Comparison of ENCODE assay signal across 22 mouse cellular contexts in the genomic region with DNA sequence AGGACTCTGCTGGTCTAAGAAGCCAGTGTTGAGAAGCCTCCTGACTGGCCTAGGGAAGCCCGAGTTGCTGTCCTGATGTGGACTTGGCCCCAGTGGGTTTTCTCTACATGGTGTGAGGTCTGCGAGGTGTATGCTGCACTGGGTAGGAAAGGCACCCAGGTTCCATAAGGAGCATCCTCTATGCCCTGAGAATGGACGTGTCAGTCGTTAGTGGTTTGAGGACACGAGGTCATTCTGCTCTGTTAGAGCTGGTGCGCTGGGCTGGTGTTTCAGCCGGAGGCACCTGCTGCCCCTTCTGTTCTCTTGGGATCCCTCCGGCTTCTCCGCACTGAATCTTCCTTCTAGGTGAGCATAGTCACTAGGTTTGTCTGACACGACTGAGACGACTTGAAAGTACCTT. TPM values are rescaled to one million over a fixed set of nuclear protein-coding genes. Genes with fewer than 3 reads are reported as not detected.
DNase-seq lines count a peak whose midpoint lies in the region; ATAC-seq and TF ChIP-seq lines count a peak whose summit lies in the region.
"Had no signal": no experiment of that assay in that cellular context is flagged by ENCODE, and none has a peak within 500 bp of the region (broad histone marks: within the 10 kb centered on the region; RNA-seq: fewer than 3 reads in every experiment).

No protein-coding gene starts in this region.

- no peaks in the 10 kb centered on the region for H3K36me3 ChIP-seq in forebrain, postnatal 0 days (ENCODE audit: insufficient read depth)
- H3K36me3 ChIP-seq in forebrain, embryonic 14.5 days (ENCODE audit: control insufficient read depth, insufficient read depth, low read length): no peaks in the 10 kb centered on the region; the same call in 1 of the 2 replicates
- H3K36me3 ChIP-seq in kidney, postnatal 0 days (ENCODE audit: insufficient read depth, low read length): no peaks in the 10 kb centered on the region
- H3K36me3 ChIP-seq in intestine, embryonic 16.5 days (ENCODE audit: control insufficient read depth, insufficient read depth, low read length): no peaks in the 10 kb centered on the region
- H3K36me3 ChIP-seq: limb, embryonic 15.5 days; lung, embryonic 15.5 days; neural tube, embryonic 15.5 days had no signal

- DNase-seq in forebrain, postnatal 0 days: no peak
- DNase-seq in forebrain, embryonic 14.5 days (ENCODE audit: low spot score): no peak
- no peak for DNase-seq in kidney, postnatal 0 days (ENCODE audit: low spot score)
- no peak for DNase-seq in kidney, postnatal 36 days
- DNase-seq in left cerebral cortex, postnatal 4 days: no peak
- no peak for DNase-seq in layer of hippocampus, adult 9-11 months
- DNase-seq: cerebellum, adult 11-12 months; cerebellum, postnatal 14 days; embryo, embryonic 11 days; gastrocnemius, postnatal 10 days; thymus, adult 18-20 months; thymus, postnatal 36 days had no signal

- ATAC-seq in forebrain, postnatal 0 days: no peak
- ATAC-seq in forebrain, embryonic 14.5 days: no peak
- 0 out of 2 replicates have a peak, but pooled peaks have one; percentile 22 for ATAC-seq in kidney, postnatal 0 days (replicated peaks; ENCODE audit: low FRiP score, low read depth)
- ATAC-seq in intestine, embryonic 16.5 days: peak; percentile 38

- H3K27ac ChIP-seq in forebrain, postnatal 0 days (ENCODE audit: low read depth, low read length): peak overlapping the region; percentile 15; the same call in 1 of the 2 replicates
- H3K27ac ChIP-seq in forebrain, embryonic 14.5 days (ENCODE audit: low read depth, low read length): no peak overlapping the region
- no peak overlapping the region for H3K27ac ChIP-seq in kidney, postnatal 0 days
- H3K27ac ChIP-seq in intestine, embryonic 16.5 days (ENCODE audit: low read length): peak overlapping the region; percentile 54
- H3K27ac ChIP-seq: hindbrain, embryonic 14.5 days; layer of hippocampus, adult 2 months; limb, embryonic 15.5 days; liver, embryonic 14.5 days; lung, embryonic 15.5 days; macrophage; midbrain, embryonic 10.5 days; neural tube, embryonic 15.5 days had no signal

- TF ChIP-seq CTCF in forebrain, postnatal 0 days (IDR thresholded peaks at IDR 0.05; ENCODE audit: low read depth): no peak
- TF ChIP-seq CTCF in kidney, postnatal 0 days (IDR thresholded peaks at IDR 0.05; ENCODE audit: low read depth): no peak

- no peaks in the 10 kb centered on the region for H3K4me1 ChIP-seq in forebrain, postnatal 0 days (ENCODE audit: insufficient read depth)
- 0 out of 2 replicates have a peak, but pooled peaks cover 5% of the 10 kb centered on the region for H3K4me1 ChIP-seq in forebrain, embryonic 14.5 days (ENCODE audit: control insufficient read depth, insufficient read depth, low read length)
- peaks cover 12% of the 10 kb centered on the region; the same call in 1 of the 2 replicates for H3K4me1 ChIP-seq in kidney, postnatal 0 days (replicated peaks; ENCODE audit: insufficient read depth, low read length)
- H3K4me1 ChIP-seq in intestine, embryonic 16.5 days (ENCODE audit: control insufficient read depth, insufficient read depth, low read length): peaks cover 29% of the 10 kb centered on the region

- no peak overlapping the region for H3K4me3 ChIP-seq in forebrain, postnatal 0 days (ENCODE audit: low read depth, low read length)
- H3K4me3 ChIP-seq in forebrain, embryonic 14.5 days (ENCODE audit: low read depth, low read length): no peak overlapping the region
- H3K4me3 ChIP-seq in kidney, postnatal 0 days (replicated peaks; ENCODE audit: low read depth, low read length): no peak overlapping the region
- 0 out of 2 replicates have a peak overlapping the region, but pooled peaks have one; percentile 1 for H3K4me3 ChIP-seq in intestine, embryonic 16.5 days (ENCODE audit: low read length)
- H3K4me3 ChIP-seq: layer of hippocampus, adult 2 months; limb, embryonic 15.5 days; lung, embryonic 15.5 days; midbrain, embryonic 10.5 days; neural tube, embryonic 15.5 days had no signal

- no peak overlapping the region for H3K4me2 ChIP-seq in forebrain, postnatal 0 days (ENCODE audit: low read depth)
- H3K4me2 ChIP-seq in forebrain, embryonic 14.5 days (ENCODE audit: low read length): no peak overlapping the region
- H3K4me2 ChIP-seq in kidney, postnatal 0 days (ENCODE audit: low read length): no peak overlapping the region
- peak overlapping the region; percentile 2; the same call in 1 of the 2 replicates for H3K4me2 ChIP-seq in intestine, embryonic 16.5 days (ENCODE audit: low read depth, low read length)
- H3K4me2 ChIP-seq: heart, embryonic 11.5 days; hindbrain, embryonic 14.5 days; limb, embryonic 15.5 days; lung, embryonic 15.5 days; neural tube, embryonic 15.5 days had no signal

- no peaks in the 10 kb centered on the region for H3K27me3 ChIP-seq in forebrain, postnatal 0 days (ENCODE audit: insufficient read depth, low read length)
- H3K27me3 ChIP-seq in forebrain, embryonic 14.5 days (replicated peaks; ENCODE audit: control insufficient read depth, insufficient read depth, low read length): no peaks in the 10 kb centered on the region
- H3K27me3 ChIP-seq in kidney, postnatal 0 days (ENCODE audit: insufficient read depth, low read length): no peaks in the 10 kb centered on the region
- H3K27me3 ChIP-seq in intestine, embryonic 16.5 days (replicated peaks; ENCODE audit: control insufficient read depth, insufficient read depth, low read length): no peaks in the 10 kb centered on the region
- H3K27me3 ChIP-seq: limb, embryonic 15.5 days; lung, embryonic 15.5 days; neural tube, embryonic 15.5 days had no signal

- intact Hi-C loops in left cerebral cortex, postnatal 4 days (cut with DNase I): no loop called here

- H3K9ac ChIP-seq in forebrain, postnatal 0 days: no peak overlapping the region
- no peak overlapping the region for H3K9ac ChIP-seq in forebrain, embryonic 14.5 days (ENCODE audit: low read length)
- no peak overlapping the region for H3K9ac ChIP-seq in kidney, postnatal 0 days (ENCODE audit: low read depth, low read length)
- H3K9ac ChIP-seq in intestine, embryonic 16.5 days (ENCODE audit: low read depth, low read length): 0 out of 2 replicates have a peak overlapping the region, but pooled peaks have one; percentile 0
- H3K9ac ChIP-seq: hindbrain, embryonic 14.5 days; limb, embryonic 15.5 days; liver, embryonic 14.5 days; lung, embryonic 15.5 days; neural tube, embryonic 15.5 days had no signal

- 73% methylated on average over 11 of the region's 11 CpGs for WGBS in forebrain, postnatal 0 days
- WGBS in forebrain, embryonic 14.5 days: 78% methylated on average over 11 of the region's 11 CpGs
- 71% methylated on average over 11 of the region's 11 CpGs for WGBS in kidney, postnatal 0 days
- 61% methylated on average over 11 of the region's 11 CpGs for WGBS in intestine, embryonic 16.5 days

- H3K9me3 ChIP-seq in forebrain, postnatal 0 days (ENCODE audit: low read length): no peaks in the 10 kb centered on the region
- no peaks in the 10 kb centered on the region for H3K9me3 ChIP-seq in forebrain, embryonic 14.5 days (replicated peaks; ENCODE audit: control insufficient read depth, low read length)
- H3K9me3 ChIP-seq in kidney, postnatal 0 days (replicated peaks; ENCODE audit: low read length): no peaks in the 10 kb centered on the region
- H3K9me3 ChIP-seq in intestine, embryonic 16.5 days (ENCODE audit: control insufficient read depth, low read length): no peaks in the 10 kb centered on the region
- H3K9me3 ChIP-seq: limb, embryonic 15.5 days; lung, embryonic 15.5 days; midbrain, embryonic 10.5 days; neural tube, embryonic 15.5 days had no signal

RNA-seq across cellular contexts. Expression of a gene that starts 7.0 kb away (rescaled TPM):
- 70.3 and 83.4 TPM in 2 replicates for total RNA-seq in forebrain, postnatal 0 days (2014; rRNA removed)
- polyA plus RNA-seq in forebrain, postnatal 0 days (2015; fragmentation: Nextera tagmentation; extraction: Ambion mirVana): 43.2 and 61.1 TPM in 2 replicates
- polyA plus RNA-seq in forebrain, embryonic 14.5 days (2014; fragmentation: Nextera tagmentation; extraction: Ambion mirVana): 65.4 and 66.9 TPM in 2 replicates
- 60.5 and 68.4 TPM in 2 replicates for polyA plus RNA-seq in kidney, postnatal 0 days (2015; fragmentation: Nextera tagmentation; extraction: Ambion mirVana)
- 67.9 and 70.9 TPM in 2 replicates for polyA plus RNA-seq in intestine, embryonic 16.5 days (2015; fragmentation: Nextera tagmentation; extraction: Ambion mirVana)
- total RNA-seq in left cerebral cortex, postnatal 4 days (2021): 10 to 100 TPM; 62.7 to 65.3 TPM

Comparison
In these comparisons a context has a peak if more than half of its experiments do, and no peak if none do; other contexts are left out.
1. H3K27ac ChIP-seq: peak in forebrain, postnatal 0 days (single experiment) and intestine, embryonic 16.5 days (single experiment); none in forebrain, embryonic 14.5 days (single experiment) and kidney, postnatal 0 days (single experiment).
2. ATAC-seq: peak in kidney, postnatal 0 days (single experiment) and intestine, embryonic 16.5 days (single experiment); none in forebrain, postnatal 0 days (single experiment) and forebrain, embryonic 14.5 days (single experiment).